Mouse (Mus musculus): ENCODE measurements around the gene Usp6nl. TPM values are rescaled to one million over a fixed set of nuclear protein-coding genes. Genes with fewer than 3 reads are reported as not detected.

Gene Usp6nl
- polyA plus RNA-seq, 1 experiment from 2014 or later = 7.9 TPM

DNA sequence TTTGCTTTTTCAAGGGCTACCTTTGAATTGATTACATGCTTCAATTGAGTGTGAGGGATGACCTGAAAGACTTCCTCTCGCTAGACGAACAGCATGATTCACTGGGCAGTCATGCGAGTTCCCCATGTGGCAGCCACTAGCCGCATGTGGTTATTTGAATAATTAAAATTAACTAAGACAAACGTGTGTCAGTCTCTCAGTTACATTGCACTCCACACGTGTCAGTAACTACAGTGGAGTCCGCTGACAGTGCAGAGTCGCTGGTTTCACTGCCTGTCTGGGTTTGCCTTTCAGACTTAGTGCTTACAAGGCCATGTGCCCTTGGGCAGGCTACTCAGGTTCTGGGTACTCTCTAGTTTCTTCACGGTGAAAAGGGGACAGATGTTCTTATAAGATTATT, 37.2 kb downstream of the Usp6nl start:
- Histone ChIP-seq H3K36me3 (no peaks in the 10 kb centered on the region), H3K4me1 (replicated peaks) (peaks cover 36% of the 10 kb centered on the region), H3K27me3 (no peaks in the 10 kb centered on the region), H3K4me3 (no peak overlapping the region), H3K9ac (no peak overlapping the region), H3K4me2 (no peak overlapping the region), H3K9me3 (no peaks in the 10 kb centered on the region), H3K27ac (replicated peaks) (no peak overlapping the region)
- WGBS = 29% methylated on average over 9 of the region's 9 CpGs
- ATAC-seq (ENCODE audit: low read depth) = no peak; the same call in 1 of the 2 replicates

GRCm38 (mm10) chr2:6363126-6363525, 40.7 kb downstream of the Usp6nl start:
- ATAC-seq (ENCODE audit: low read depth) = no peak
- Histone ChIP-seq H3K4me2 (no peak overlapping the region), H3K36me3 (no peaks in the 10 kb centered on the region), H3K9ac (no peak overlapping the region), H3K27ac (replicated peaks) (no peak overlapping the region), H3K27me3 (no peaks in the 10 kb centered on the region), H3K9me3 (no peaks in the 10 kb centered on the region), H3K4me1 (replicated peaks) (peaks cover 59% of the 10 kb centered on the region), H3K4me3 (no peak overlapping the region)
- WGBS = 72% methylated on average over 13 of the region's 13 CpGs

DNA sequence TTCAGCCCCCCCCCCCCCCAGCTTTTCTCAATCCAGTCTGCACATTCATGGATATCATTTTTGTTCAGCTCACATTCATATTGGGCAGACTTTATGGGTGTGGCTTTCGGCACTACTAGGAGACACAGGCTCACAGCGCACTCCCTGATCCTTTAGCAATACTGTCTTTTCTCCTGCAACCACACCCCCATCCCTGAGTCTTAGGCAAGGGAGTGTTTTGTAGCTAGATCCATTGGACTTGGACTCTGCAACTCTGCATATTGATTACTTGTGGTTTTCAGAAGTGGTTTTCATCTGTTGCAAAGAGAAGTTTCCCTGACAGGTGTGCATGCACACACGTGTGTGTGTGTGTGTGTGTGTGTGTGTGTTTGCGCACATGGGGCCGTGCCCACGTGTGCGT, 41.5 kb downstream of the Usp6nl start:
- no peaks in the 10 kb centered on the region for H3K27me3 ChIP-seq
- H3K4me1 ChIP-seq (replicated peaks) = peaks cover 59% of the 10 kb centered on the region
- no peak overlapping the region for H3K4me2 ChIP-seq
- no peaks in the 10 kb centered on the region for H3K36me3 ChIP-seq
- H3K27ac ChIP-seq (replicated peaks) = no peak overlapping the region
- H3K9me3 ChIP-seq = no peaks in the 10 kb centered on the region
- ATAC-seq (ENCODE audit: low read depth) = no peak
- WGBS = 91% methylated on average over 7 of the region's 7 CpGs
- H3K9ac ChIP-seq = no peak overlapping the region
- H3K4me3 ChIP-seq = no peak overlapping the region

GRCm38 (mm10) chr2:6366521-6366928, 44.1 kb downstream of the Usp6nl start:
- Histone ChIP-seq H3K27me3 (no peaks in the 10 kb centered on the region), H3K27ac (replicated peaks) (0 out of 2 replicates have a peak overlapping the region, but pooled peaks have one; percentile 9), H3K9ac (no peak overlapping the region), H3K9me3 (no peaks in the 10 kb centered on the region), H3K36me3 (no peaks in the 10 kb centered on the region), H3K4me1 (replicated peaks) (peaks cover 53% of the 10 kb centered on the region), H3K4me3 (no peak overlapping the region), H3K4me2 (no peak overlapping the region)
- no peak for ATAC-seq (ENCODE audit: low read depth)
- 41% methylated on average over 9 of the region's 9 CpGs for WGBS

GRCm38 (mm10) chr2:6366973-6367372, 44.5 kb downstream of the Usp6nl start:
- WGBS = 55% methylated on average over 6 of the region's 6 CpGs
- Histone ChIP-seq H3K27ac (replicated peaks) (0 out of 2 replicates have a peak overlapping the region, but pooled peaks have one; percentile 15), H3K9ac (no peak overlapping the region), H3K27me3 (no peaks in the 10 kb centered on the region), H3K4me2 (no peak overlapping the region), H3K4me3 (no peak overlapping the region), H3K9me3 (no peaks in the 10 kb centered on the region), H3K36me3 (no peaks in the 10 kb centered on the region), H3K4me1 (replicated peaks) (peaks cover 49% of the 10 kb centered on the region)
- peak; percentile 60 for ATAC-seq (ENCODE audit: low read depth)

- WGBS = 90% methylated on average over 6 of the region's 6 CpGs
- H3K9ac ChIP-seq = no peak overlapping the region
- H3K36me3 ChIP-seq = no peaks in the 10 kb centered on the region
- no peak overlapping the region for H3K4me3 ChIP-seq
- no peak overlapping the region for H3K4me2 ChIP-seq
- peaks cover 45% of the 10 kb centered on the region for H3K4me1 ChIP-seq (replicated peaks)
- no peaks in the 10 kb centered on the region for H3K9me3 ChIP-seq
- ATAC-seq (ENCODE audit: low read depth) = no peak
- no peaks in the 10 kb centered on the region for H3K27me3 ChIP-seq
- H3K27ac ChIP-seq (replicated peaks) = no peak overlapping the region
These were observed 45.0 kb downstream of the Usp6nl start for GRCm38 (mm10) chr2:6367497-6367896.

DNA sequence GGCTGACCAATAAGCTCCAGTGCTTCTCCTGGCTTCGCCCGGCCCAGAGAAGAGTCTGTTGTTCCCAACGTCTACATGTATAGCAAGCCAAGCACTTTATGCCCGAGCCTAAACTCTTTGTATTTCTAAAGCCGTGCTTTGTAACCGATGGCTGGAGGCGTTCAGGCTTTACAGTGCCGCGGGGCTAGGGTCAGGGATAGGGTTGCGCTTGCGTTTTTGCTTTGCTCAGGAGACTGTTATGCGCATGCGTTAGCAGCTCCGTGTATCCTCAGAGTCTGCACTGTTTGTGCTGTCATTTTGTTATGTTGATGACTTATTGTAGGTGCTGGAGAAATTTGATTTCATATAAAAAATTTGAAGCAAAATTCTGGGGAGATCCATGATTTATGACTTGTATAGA, 51.7 kb downstream of the Usp6nl start:
- H3K4me2 ChIP-seq = peak overlapping the region; percentile 14; the same call in 1 of the 2 replicates
- H3K9ac ChIP-seq = no peak overlapping the region
- H3K4me3 ChIP-seq = no peak overlapping the region
- peaks cover 25% of the 10 kb centered on the region for H3K4me1 ChIP-seq (replicated peaks)
- WGBS = 47% methylated on average over 14 of the region's 14 CpGs
- H3K27ac ChIP-seq (replicated peaks) = no peak overlapping the region
- no peaks in the 10 kb centered on the region for H3K36me3 ChIP-seq
- ATAC-seq (ENCODE audit: low read depth) = peak; percentile 20; the same call in 1 of the 2 replicates
- H3K27me3 ChIP-seq = no peaks in the 10 kb centered on the region
- H3K9me3 ChIP-seq = no peaks in the 10 kb centered on the region

- Histone ChIP-seq H3K4me2 (no peak overlapping the region), H3K9ac (no peak overlapping the region), H3K27ac (replicated peaks) (no peak overlapping the region), H3K4me1 (replicated peaks) (peaks cover 17% of the 10 kb centered on the region), H3K27me3 (no peaks in the 10 kb centered on the region), H3K36me3 (no peaks in the 10 kb centered on the region), H3K9me3 (no peaks in the 10 kb centered on the region), H3K4me3 (no peak overlapping the region)
- ATAC-seq (ENCODE audit: low read depth) = no peak
- WGBS = 86% methylated on average over 8 of the region's 8 CpGs
These were observed 53.6 kb downstream of the Usp6nl start for GRCm38 (mm10) chr2:6376071-6376470.

GRCm38 (mm10) chr2:6376941-6377340, 54.5 kb downstream of the Usp6nl start:
- H3K36me3 ChIP-seq = no peaks in the 10 kb centered on the region
- no peak overlapping the region for H3K9ac ChIP-seq
- H3K4me1 ChIP-seq (replicated peaks) = peaks cover 17% of the 10 kb centered on the region
- no peaks in the 10 kb centered on the region for H3K9me3 ChIP-seq
- H3K27ac ChIP-seq (replicated peaks) = no peak overlapping the region
- 82% methylated on average over 4 of the region's 4 CpGs for WGBS
- no peak overlapping the region for H3K4me3 ChIP-seq
- H3K27me3 ChIP-seq = no peaks in the 10 kb centered on the region
- no peak for ATAC-seq (ENCODE audit: low read depth)
- H3K4me2 ChIP-seq = no peak overlapping the region

DNA sequence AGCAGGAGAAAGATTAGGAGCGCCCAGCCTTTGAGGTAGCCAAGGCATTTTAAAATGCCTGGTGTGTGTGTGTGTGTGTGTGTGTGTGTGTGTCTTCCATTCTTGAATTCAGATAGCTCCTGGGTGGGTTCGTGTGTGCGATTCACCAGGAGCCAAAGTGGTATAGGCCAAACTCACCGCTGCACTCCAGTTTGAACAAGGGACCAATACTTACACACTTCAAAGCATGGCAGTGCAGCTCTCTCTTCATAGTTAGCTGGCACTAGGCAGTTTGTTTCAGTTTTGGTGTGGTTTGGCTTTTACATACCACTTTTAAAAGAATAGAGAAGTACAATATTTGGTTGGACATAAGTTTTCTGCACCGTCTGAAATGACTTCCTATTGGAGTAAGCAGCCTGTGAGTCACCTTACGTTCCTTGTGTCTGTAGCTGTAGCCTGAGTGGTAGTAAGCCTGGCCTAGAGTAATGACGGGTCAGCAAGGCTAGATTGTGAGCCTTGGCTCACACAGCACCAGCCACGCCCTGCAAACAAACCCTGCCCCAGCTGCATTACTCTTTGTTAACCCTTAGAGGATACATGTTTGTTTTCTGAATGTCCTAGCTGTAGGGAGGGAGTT, 56.2 kb downstream of the Usp6nl start:
- no peak overlapping the region for H3K9ac ChIP-seq
- H3K4me2 ChIP-seq = no peak overlapping the region
- ATAC-seq (ENCODE audit: low read depth) = no peak
- 75% methylated on average over 8 of the region's 8 CpGs for WGBS
- no peaks in the 10 kb centered on the region for H3K27me3 ChIP-seq
- H3K9me3 ChIP-seq = no peaks in the 10 kb centered on the region
- no peak overlapping the region for H3K27ac ChIP-seq (replicated peaks)
- H3K36me3 ChIP-seq = no peaks in the 10 kb centered on the region
- no peak overlapping the region for H3K4me3 ChIP-seq
- H3K4me1 ChIP-seq (replicated peaks) = peaks cover 17% of the 10 kb centered on the region

- H3K9me3 ChIP-seq = no peaks in the 10 kb centered on the region
- H3K27ac ChIP-seq (replicated peaks) = no peak overlapping the region
- H3K27me3 ChIP-seq = no peaks in the 10 kb centered on the region
- 91% methylated on average over 8 of the region's 8 CpGs for WGBS
- H3K36me3 ChIP-seq = no peaks in the 10 kb centered on the region
- no peak overlapping the region for H3K4me2 ChIP-seq
- ATAC-seq (ENCODE audit: low read depth) = no peak
- no peak overlapping the region for H3K9ac ChIP-seq
- H3K4me3 ChIP-seq = no peak overlapping the region
- H3K4me1 ChIP-seq (replicated peaks) = peaks cover 15% of the 10 kb centered on the region
These were observed 57.3 kb downstream of the Usp6nl start for GRCm38 (mm10) chr2:6379731-6380212.

DNA sequence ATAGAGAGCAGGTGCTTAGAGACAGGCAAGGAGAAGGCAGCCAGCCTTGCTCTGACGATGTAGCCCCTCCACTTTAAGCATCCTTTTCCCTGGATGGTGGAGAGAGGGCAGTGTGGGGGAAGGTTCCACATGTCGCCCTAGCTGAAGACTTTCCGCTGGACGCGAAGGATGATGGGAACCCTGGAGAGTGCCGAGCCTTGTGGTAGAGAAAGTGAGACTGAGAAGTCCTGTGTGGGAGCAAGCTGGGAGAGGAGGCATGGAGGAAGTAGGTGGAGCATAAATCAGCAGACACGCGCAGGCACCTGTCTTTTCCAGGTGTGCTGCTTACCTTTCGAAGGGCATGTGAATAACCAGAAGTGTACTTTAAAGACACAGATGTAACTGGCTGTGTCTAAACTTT, 57.9 kb downstream of the Usp6nl start:
- Histone ChIP-seq H3K9me3 (no peaks in the 10 kb centered on the region), H3K9ac (no peak overlapping the region), H3K36me3 (no peaks in the 10 kb centered on the region), H3K4me1 (replicated peaks) (peaks cover 15% of the 10 kb centered on the region), H3K27me3 (no peaks in the 10 kb centered on the region), H3K4me3 (no peak overlapping the region), H3K27ac (replicated peaks) (no peak overlapping the region), H3K4me2 (no peak overlapping the region)
- WGBS = 85% methylated on average over 9 of the region's 9 CpGs
- ATAC-seq (ENCODE audit: low read depth) = no peak
